Mouse (Mus musculus): ENCODE results near the gene Gkap1. TPM values are rescaled to one million over a fixed set of nuclear protein-coding genes. Genes with fewer than 3 reads are reported as not detected.

Gkap1 gene
- total and polyA plus RNA-seq, 3 experiments: 26.7 to 34.1 TPM; not detected in 1

GRCm38 (mm10) chr13:58307453-58307852 is 32.0 kb upstream of the Gkap1 start:
- H3K79me2 ChIP-seq (ENCODE audit: control insufficient read depth, insufficient read depth, low read length, poor library complexity): no peaks in the 10 kb centered on the region
- no peaks in the 10 kb centered on the region for H3K9me3 ChIP-seq (replicated peaks; ENCODE audit: insufficient read depth, low read length)

GRCm38 (mm10) chr13:58305230-58305629 is 29.7 kb upstream of the Gkap1 start:
- H3K4me1 ChIP-seq (ENCODE audit: control insufficient read depth in 1 of 2, insufficient read depth in 2 of 2, low read length in 2 of 2): peaks cover 5 to 9% of the 10 kb centered on the region in 2 experiments
- no peak overlapping the region for H3K4me3 ChIP-seq (ENCODE audit: control insufficient read depth in 1 of 2, insufficient read depth in 1 of 2, low read depth in 2 of 2, low read length in 2 of 2)
- peaks cover 0 to 4% of the 10 kb centered on the region in 2 experiments; a peak in 2 of 4 replicates for H3K36me3 ChIP-seq (ENCODE audit: control insufficient read depth in 1 of 2, insufficient read depth in 2 of 2, low read length in 2 of 2)
- no peaks in the 10 kb centered on the region for H3K9me3 ChIP-seq (replicated peaks; ENCODE audit: insufficient read depth, low read length)
- no peaks in the 10 kb centered on the region for H3K79me2 ChIP-seq (ENCODE audit: control insufficient read depth, insufficient read depth, low read length, poor library complexity)
- DNase-seq (ENCODE audit: low read depth, low spot score): peak; percentile 20
- TF ChIP-seq TCF12 (IDR thresholded peaks at IDR 0.05; ENCODE audit: low read depth, low read length) (no peak), MYC (IDR thresholded peaks at IDR 0.05; ENCODE audit: low read depth, low read length) (0 out of 2 replicates have a peak, but pooled peaks have one; percentile 19), ELF1 (IDR thresholded peaks at IDR 0.05; ENCODE audit: low read depth, low read length) (peak; percentile 42; the same call in 1 of the 2 replicates), GATA1 (IDR thresholded peaks at IDR 0.05; ENCODE audit: low read depth, low read length) (no peak), BHLHE40 (IDR thresholded peaks at IDR 0.05; ENCODE audit: borderline replicate concordance, low read depth, low read length) (no peak), ZNF384 (IDR thresholded peaks at IDR 0.05; ENCODE audit: low read depth, low read length) (peak; percentile 94)
- H3K27me3 ChIP-seq (ENCODE audit: control insufficient read depth in 1 of 2, insufficient read depth in 2 of 2, low read length in 2 of 2): no peaks in the 10 kb centered on the region
- no peak overlapping the region for H3K9ac ChIP-seq (ENCODE audit: control insufficient read depth, low read depth, low read length, poor library complexity, severe bottlenecking)
- no peak overlapping the region for H3K27ac ChIP-seq (ENCODE audit: control insufficient read depth, low read depth, low read length)

More at GRCm38 (mm10) chr13:58307453-58307852, 32.0 kb upstream of the Gkap1 start:
- no peak overlapping the region for H3K4me3 ChIP-seq (ENCODE audit: control insufficient read depth in 1 of 2, insufficient read depth in 1 of 2, low read depth in 2 of 2, low read length in 2 of 2)
- no peaks in the 10 kb centered on the region for H3K27me3 ChIP-seq (ENCODE audit: control insufficient read depth in 1 of 2, insufficient read depth in 2 of 2, low read length in 2 of 2)
- H3K9ac ChIP-seq (ENCODE audit: control insufficient read depth, low read depth, low read length, poor library complexity, severe bottlenecking): no peak overlapping the region
- TF ChIP-seq CHD1 (IDR thresholded peaks at IDR 0.05; ENCODE audit: low read depth, low read length) (no peak), MAFK (IDR thresholded peaks at IDR 0.05; ENCODE audit: borderline replicate concordance, low read depth, low read length) (0 out of 2 replicates have a peak, but pooled peaks have one; percentile 60)
- DNase-seq (ENCODE audit: low read depth, low spot score): no peak
- no peak overlapping the region for H3K27ac ChIP-seq (ENCODE audit: control insufficient read depth, low read depth, low read length)
- H3K36me3 ChIP-seq (ENCODE audit: control insufficient read depth in 1 of 2, insufficient read depth in 2 of 2, low read length in 2 of 2): peaks cover 0 to 4% of the 10 kb centered on the region in 2 experiments; a peak in 2 of 4 replicates
- H3K4me1 ChIP-seq (ENCODE audit: control insufficient read depth in 1 of 2, insufficient read depth in 2 of 2, low read length in 2 of 2): peaks cover 5 to 9% of the 10 kb centered on the region in 2 experiments

GRCm38 (mm10) chr13:58302421-58303145 is 27.1 kb upstream of the Gkap1 start:
- no peak overlapping the region for H3K9ac ChIP-seq (ENCODE audit: control insufficient read depth, low read depth, low read length, poor library complexity, severe bottlenecking)
- peaks cover 5 to 9% of the 10 kb centered on the region in 2 experiments for H3K4me1 ChIP-seq (ENCODE audit: control insufficient read depth in 1 of 2, insufficient read depth in 2 of 2, low read length in 2 of 2)
- H3K79me2 ChIP-seq (ENCODE audit: control insufficient read depth, insufficient read depth, low read length, poor library complexity): no peaks in the 10 kb centered on the region
- H3K27ac ChIP-seq (ENCODE audit: control insufficient read depth, low read depth, low read length): no peak overlapping the region
- DNase-seq (ENCODE audit: low read depth, low spot score): no peak
- no peak overlapping the region for H3K4me3 ChIP-seq (ENCODE audit: control insufficient read depth in 1 of 2, insufficient read depth in 1 of 2, low read depth in 2 of 2, low read length in 2 of 2)
- H3K36me3 ChIP-seq (ENCODE audit: control insufficient read depth in 1 of 2, insufficient read depth in 2 of 2, low read length in 2 of 2): peaks cover 0 to 4% of the 10 kb centered on the region in 2 experiments; a peak in 2 of 4 replicates
- TF ChIP-seq MAZ (IDR thresholded peaks at IDR 0.05; ENCODE audit: low read depth, low read length) (no peak), ZMIZ1 (IDR thresholded peaks at IDR 0.05; ENCODE audit: low read depth, low read length) (no peak), KAT2A (conservative IDR thresholded peaks at IDR 0.05; ENCODE audit: low read depth, low read length) (no peak), EP300 (IDR thresholded peaks at IDR 0.05; ENCODE audit: low read depth in 1 of 2, low read length in 2 of 2) (no peak), SMC3 (IDR thresholded peaks at IDR 0.05; ENCODE audit: low read depth, low read length) (no peak), GATA1 (IDR thresholded peaks at IDR 0.05; ENCODE audit: low read depth, low read length) (no peak), JUND (IDR thresholded peaks at IDR 0.05; ENCODE audit: low read depth, low read length) (no peak), ZNF384 (IDR thresholded peaks at IDR 0.05; ENCODE audit: low read depth, low read length) (no peak), ZC3H11A (IDR thresholded peaks at IDR 0.05; ENCODE audit: low read depth, low read length) (no peak), POLR2AphosphoS2 (IDR thresholded peaks at IDR 0.05; ENCODE audit: low read length) (no peak), POLR2AphosphoS5 (IDR thresholded peaks at IDR 0.05; ENCODE audit: borderline replicate concordance, low read depth, low read length) (no peak), MYC (IDR thresholded peaks at IDR 0.05; ENCODE audit: low read depth, low read length) (no peak), GABPA (IDR thresholded peaks at IDR 0.05; ENCODE audit: low read depth, low read length) (no peak), BHLHE40 (IDR thresholded peaks at IDR 0.05; ENCODE audit: borderline replicate concordance, low read depth, low read length) (no peak), NELFE (IDR thresholded peaks at IDR 0.05; ENCODE audit: low read depth, low read length) (no peak), TBP (IDR thresholded peaks at IDR 0.05; ENCODE audit: low read depth, low read length) (no peak), CTCF (IDR thresholded peaks at IDR 0.05 in 2 of 3, conservative IDR thresholded peaks at IDR 0.05 in 1 of 3; ENCODE audit: control insufficient read depth in 1 of 3, insufficient read depth in 1 of 3, low read depth in 2 of 3, low read length in 3 of 3, poor library complexity in 1 of 3, severe bottlenecking in 1 of 3) (no peak)
- no peaks in the 10 kb centered on the region for H3K9me3 ChIP-seq (replicated peaks; ENCODE audit: insufficient read depth, low read length)
- no peaks in the 10 kb centered on the region for H3K27me3 ChIP-seq (ENCODE audit: control insufficient read depth in 1 of 2, insufficient read depth in 2 of 2, low read length in 2 of 2)
